Mouse (Mus musculus): ENCODE measurements at regions not wholly inside any gene's neighbourhood (a gene's known extent, or its start where the extent isn't known, plus 50 kb on each side); places are given as distances from the start of the nearest gene placed in this dataset.

DNA sequence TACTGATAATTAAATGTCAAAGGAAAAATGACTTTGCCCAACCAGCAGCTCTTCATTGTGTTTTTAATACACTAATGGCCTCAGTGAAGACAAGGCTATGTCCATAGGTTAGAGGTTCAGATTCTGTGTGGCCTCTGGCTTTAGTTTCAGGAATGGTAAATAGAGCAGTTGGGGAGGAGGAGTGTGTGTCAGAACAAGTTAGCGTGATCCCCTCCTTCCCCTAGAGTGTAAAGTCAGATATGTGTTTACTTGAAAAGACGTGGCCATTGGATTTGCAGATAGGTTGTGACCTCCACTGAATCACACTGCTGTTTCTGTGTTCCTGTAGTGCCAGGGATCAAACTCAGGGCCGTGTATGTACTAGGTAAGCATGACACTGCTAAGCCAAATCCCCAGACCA is 118.7 kb upstream of the Map3k1 start:
- TF ChIP-seq CTCF (IDR thresholded peaks at IDR 0.05; ENCODE audit: extremely low read depth, insufficient read depth, insufficient read length, insufficient replicate concordance) (no peak), POLR2A (IDR thresholded peaks at IDR 0.05; ENCODE audit: low read depth, low read length) (no peak)

All from spleen, adult 2 months (tissue).